Mouse (Mus musculus) liver, embryonic 16.5 days (tissue): ENCODE measurements around the gene Ltbp4. TPM values are rescaled to one million over a fixed set of nuclear protein-coding genes. Genes with fewer than 3 reads are reported as not detected.
A peak's percentile ranks its signal among the peaks of the same experiment; 100 is the strongest.

Source experiments
- ATAC-seq: fragments of 200-750 bp; cut with Nextera tagmentation; 2 replicates; pipeline ENCODE4 v1.8.0; 2017; ENCODE audit warnings: low read depth, mild to moderate bottlenecking, moderate number of reproducible peaks, moderate library complexity
- H3K27ac ChIP-seq: fragments of 300-500 bp; sonication (generic); 2 replicates; pipeline ENCODE4 v1.5.1; 2014; ENCODE audit warnings: mild to moderate bottlenecking, low read length
- H3K27me3 ChIP-seq: fragments of 300-500 bp; sonication (generic); 2 replicates; pipeline ENCODE4 v1.6.1; 2014; ENCODE audit warnings: low read depth, low read length, mixed read lengths; ENCODE audit not compliant: control insufficient read depth, insufficient read depth
- H3K36me3 ChIP-seq: fragments of 300-500 bp; sonication (generic); 2 replicates; pipeline ENCODE4 v1.6.1; 2014; ENCODE audit warnings: mild to moderate bottlenecking; ENCODE audit not compliant: control insufficient read depth, insufficient read depth
- H3K4me1 ChIP-seq: fragments of 300-500 bp; sonication (generic); 2 replicates; pipeline ENCODE4 v1.6.1; 2014; ENCODE audit warnings: low read depth, low read length, mixed read lengths; ENCODE audit not compliant: control insufficient read depth
- H3K4me2 ChIP-seq: fragments of 300-500 bp; sonication (generic); 2 replicates; pipeline ENCODE4 v1.6.1; 2014; ENCODE audit warnings: low read depth, low read length, mixed read lengths
- H3K4me3 ChIP-seq: fragments of 300-500 bp; sonication (generic); 2 replicates; pipeline ENCODE4 v1.5.1; 2014; ENCODE audit warnings: low read depth, mild to moderate bottlenecking, low read length
- H3K9ac ChIP-seq: fragments of 300-500 bp; sonication (generic); 2 replicates; pipeline ENCODE4 v1.6.1; 2014; ENCODE audit warnings: low read depth, low read length
- H3K9me3 ChIP-seq: fragments of 300-500 bp; sonication (generic); replicated peaks from 2 replicates; pipeline ENCODE4 v1.6.1; 2016; ENCODE audit warnings: low read length; ENCODE audit not compliant: control insufficient read depth
- WGBS: fragments of 180-500 bp; shearing (Covaris S2); extraction: QIAGEN DNeasy Blood & Tissue Kit; methylation state at CpG from one replicate; pipeline ENCODE4 v1.1.7; 2014; ENCODE audit not compliant: insufficient replicate concordance; 5-methylcytosine and 5-hydroxymethylcytosine counted together
- polyA plus RNA-seq: library from polyadenylated mRNA; unstranded; fragments of >200 nt; fragmentation: Nextera tagmentation; extraction: Ambion mirVana; gene quantifications from 2 replicates; pipeline ENCODE4 v1.2.1, GENCODE M21; 2015

Gene Ltbp4
- polyA plus RNA-seq, 1 experiment from 2014 or later, result 7.6 TPM

DNA sequence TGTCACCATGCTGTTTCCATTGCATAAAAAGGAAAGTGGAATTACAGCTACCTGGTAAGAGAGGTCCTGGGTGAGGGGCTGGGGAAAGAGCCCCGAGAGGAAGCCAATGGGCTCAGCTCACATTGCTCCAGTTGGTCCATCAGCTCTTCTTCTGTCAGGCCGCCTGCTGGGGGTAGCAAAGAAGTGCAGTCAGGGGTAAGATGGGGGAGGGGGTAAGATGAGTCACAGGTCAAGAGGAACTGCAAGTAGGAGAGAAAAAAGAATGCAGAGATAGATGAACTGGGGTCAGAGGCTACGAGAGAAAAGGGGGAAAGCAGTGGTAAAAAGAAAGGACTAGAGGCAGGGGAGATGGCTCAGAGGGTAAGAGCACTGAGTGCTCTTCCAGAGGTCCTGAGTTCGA lies 5.1 kb upstream of the Ltbp4 start:
- no peak overlapping the region for H3K4me2 ChIP-seq
- no peak overlapping the region for H3K9ac ChIP-seq
- no peak overlapping the region for H3K4me3 ChIP-seq
- H3K4me1 ChIP-seq, result no peaks in the 10 kb centered on the region
- peaks cover 25% of the 10 kb centered on the region for H3K27me3 ChIP-seq
- ATAC-seq, result no peak
- H3K36me3 ChIP-seq, result 0 out of 2 replicates have a peak, but pooled peaks cover 3% of the 10 kb centered on the region
- no peaks in the 10 kb centered on the region for H3K9me3 ChIP-seq
- H3K27ac ChIP-seq, result no peak overlapping the region
- 46% methylated on average over 4 of the region's 4 CpGs for WGBS

- Histone ChIP-seq H3K4me3 (no peak overlapping the region), H3K27ac (no peak overlapping the region), H3K27me3 (peaks cover 56% of the 10 kb centered on the region), H3K9ac (no peak overlapping the region), H3K9me3 (no peaks in the 10 kb centered on the region), H3K4me1 (no peaks in the 10 kb centered on the region), H3K36me3 (no peaks in the 10 kb centered on the region), H3K4me2 (no peak overlapping the region)
- 34% methylated on average over 7 of the region's 7 CpGs for WGBS
- ATAC-seq, result no peak
Measured at GRCm38 (mm10) chr7:27339519-27339918, 2.0 kb upstream of the Ltbp4 start.

GRCm38 (mm10) chr7:27339114-27339513 lies 1.6 kb upstream of the Ltbp4 start:
- 64% methylated on average over 4 of the region's 4 CpGs for WGBS
- H3K4me1 ChIP-seq, result no peaks in the 10 kb centered on the region
- H3K27me3 ChIP-seq, result peaks cover 60% of the 10 kb centered on the region
- H3K27ac ChIP-seq, result no peak overlapping the region
- no peak overlapping the region for H3K9ac ChIP-seq
- no peak for ATAC-seq
- H3K4me3 ChIP-seq, result no peak overlapping the region
- no peak overlapping the region for H3K4me2 ChIP-seq
- H3K9me3 ChIP-seq, result no peaks in the 10 kb centered on the region
- no peaks in the 10 kb centered on the region for H3K36me3 ChIP-seq

- H3K9me3 ChIP-seq, result no peaks in the 10 kb centered on the region
- no peak overlapping the region for H3K4me3 ChIP-seq
- no peaks in the 10 kb centered on the region for H3K36me3 ChIP-seq
- no peak overlapping the region for H3K9ac ChIP-seq
- no peak overlapping the region for H3K27ac ChIP-seq
- ATAC-seq, result peak; percentile 56
- peaks cover 5% of the 10 kb centered on the region for H3K4me1 ChIP-seq
- H3K4me2 ChIP-seq, result 0 out of 2 replicates have a peak overlapping the region, but pooled peaks have one; percentile 19
- peaks cover 90% of the 10 kb centered on the region for H3K27me3 ChIP-seq
- 2% methylated on average over 47 of the region's 47 CpGs for WGBS
Measured at GRCm38 (mm10) chr7:27335928-27336823, 1.3 kb downstream of the Ltbp4 start.

GRCm38 (mm10) chr7:27335011-27335720 lies 2.3 kb downstream of the Ltbp4 start:
- no peak overlapping the region for H3K9ac ChIP-seq
- no peak for ATAC-seq
- H3K27me3 ChIP-seq, result peaks cover 100% of the 10 kb centered on the region
- H3K36me3 ChIP-seq, result no peaks in the 10 kb centered on the region
- H3K9me3 ChIP-seq, result no peaks in the 10 kb centered on the region
- H3K4me1 ChIP-seq, result peaks cover 15% of the 10 kb centered on the region
- H3K4me2 ChIP-seq, result no peak overlapping the region
- no peak overlapping the region for H3K4me3 ChIP-seq
- WGBS, result 49% methylated on average over 15 of the region's 15 CpGs
- H3K27ac ChIP-seq, result no peak overlapping the region

- Histone ChIP-seq H3K36me3 (no peaks in the 10 kb centered on the region), H3K4me3 (no peak overlapping the region), H3K27ac (no peak overlapping the region), H3K4me2 (no peak overlapping the region), H3K9ac (no peak overlapping the region), H3K9me3 (no peaks in the 10 kb centered on the region), H3K4me1 (peaks cover 20% of the 10 kb centered on the region), H3K27me3 (peaks cover 100% of the 10 kb centered on the region)
- ATAC-seq, result no peak
- 2% methylated on average over 32 of the region's 32 CpGs for WGBS
Measured at GRCm38 (mm10) chr7:27334405-27334911, 3.0 kb downstream of the Ltbp4 start.

DNA sequence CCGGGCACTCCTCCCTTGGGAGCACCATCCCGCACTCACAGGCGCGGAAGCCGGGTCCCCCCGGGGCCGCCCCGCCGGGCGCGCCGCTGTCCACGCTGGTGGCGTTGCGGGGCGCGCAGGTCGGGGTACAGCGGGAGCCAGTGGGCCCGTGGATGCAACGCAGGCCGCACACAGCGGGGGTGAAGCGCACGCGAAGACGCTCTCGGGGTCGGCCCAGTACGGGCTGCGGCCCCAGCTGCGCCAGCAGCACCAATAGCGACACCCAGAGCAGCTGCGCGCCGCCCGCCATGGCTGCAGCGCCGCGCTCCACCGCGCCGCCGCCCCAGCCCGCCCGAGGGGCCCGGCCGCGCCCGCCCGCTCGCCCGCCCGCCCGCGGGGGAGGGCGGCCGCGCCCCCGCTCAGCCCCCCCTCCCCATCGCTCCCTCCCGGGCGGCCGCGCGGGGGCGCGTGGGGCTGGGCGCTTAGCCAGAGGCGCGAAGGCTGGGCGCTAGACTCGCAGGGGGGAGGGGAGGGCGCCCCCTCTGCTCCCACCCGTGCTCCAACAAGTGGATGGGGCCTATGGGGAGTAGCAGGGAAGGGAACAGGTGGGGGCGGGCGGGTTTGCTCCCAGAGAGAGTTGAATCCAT lies 4.1 kb downstream of the Ltbp4 start:
- Histone ChIP-seq H3K27ac (no peak overlapping the region), H3K9ac (no peak overlapping the region; the same call in 1 of the 2 replicates), H3K4me2 (peak overlapping the region; percentile 42), H3K4me1 (peaks cover 20% of the 10 kb centered on the region), H3K9me3 (no peaks in the 10 kb centered on the region), H3K27me3 (peaks cover 100% of the 10 kb centered on the region), H3K4me3 (peak overlapping the region; percentile 45), H3K36me3 (no peaks in the 10 kb centered on the region)
- ATAC-seq, result no peak
- 1% methylated on average over 42 of the region's 77 CpGs for WGBS

DNA sequence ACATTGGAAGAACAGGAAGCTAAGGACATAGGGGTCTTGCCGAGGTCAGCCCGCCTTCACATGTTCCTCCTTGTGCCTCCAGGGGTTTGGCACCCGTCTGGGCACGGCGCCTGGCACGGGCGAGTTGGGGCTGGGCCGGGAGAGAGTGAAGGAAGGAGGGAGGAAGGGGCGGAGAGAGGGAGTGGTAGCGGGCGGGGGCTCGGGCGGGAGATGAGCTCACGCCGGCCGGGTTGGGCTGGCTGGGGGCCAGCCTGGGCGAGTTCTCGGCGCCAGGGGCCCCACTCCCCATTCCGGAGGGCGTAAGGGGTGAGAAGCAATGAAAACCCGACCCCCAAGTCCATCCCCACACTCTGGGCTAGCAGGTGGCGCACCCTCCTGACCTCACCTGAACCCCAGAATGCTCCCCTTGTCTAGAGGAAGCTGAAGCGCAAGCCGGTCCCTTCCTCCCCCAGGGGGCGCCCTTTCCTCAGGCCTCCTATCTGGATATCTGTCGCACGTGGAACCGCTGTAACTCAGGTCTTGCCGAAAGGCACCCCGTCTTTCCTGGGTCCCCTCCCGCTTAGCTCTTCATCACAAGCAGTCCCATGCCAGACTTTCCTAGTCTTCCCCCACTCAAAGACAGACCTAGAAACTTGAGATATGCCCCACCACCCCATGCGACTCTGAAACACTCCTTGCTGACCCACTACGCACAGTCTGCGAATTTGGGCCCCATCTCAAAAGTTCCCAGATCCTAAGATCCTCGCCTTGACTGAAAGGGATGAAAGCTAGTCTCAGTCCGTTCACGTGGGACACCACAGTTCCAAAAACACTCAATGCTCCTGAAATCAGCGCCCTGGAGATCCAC lies 4.9 kb downstream of the Ltbp4 start:
- no peaks in the 10 kb centered on the region for H3K9me3 ChIP-seq
- H3K27me3 ChIP-seq, result peaks cover 100% of the 10 kb centered on the region
- 2% methylated on average over 39 of the region's 39 CpGs for WGBS
- H3K36me3 ChIP-seq, result no peaks in the 10 kb centered on the region
- no peak for ATAC-seq
- H3K4me2 ChIP-seq, result peak overlapping the region; percentile 42
- H3K4me3 ChIP-seq, result peak overlapping the region; percentile 45
- no peak overlapping the region; the same call in 1 of the 2 replicates for H3K9ac ChIP-seq
- H3K4me1 ChIP-seq, result peaks cover 20% of the 10 kb centered on the region
- no peak overlapping the region for H3K27ac ChIP-seq
